Comparison of ENCODE assay signal across 8 mouse cellular contexts in genomic region chr17:88598570-88599368, GRCm38 (mm10). TPM values are rescaled to one million over a fixed set of nuclear protein-coding genes. Genes with fewer than 3 reads are reported as not detected.
DNase-seq lines count a peak whose midpoint lies in the region; ATAC-seq and TF ChIP-seq lines count a peak whose summit lies in the region.

No protein-coding gene starts in this region.

- no peak for TF ChIP-seq CTCF in layer of hippocampus, adult 2 months (conservative IDR thresholded peaks at IDR 0.05)
- TF ChIP-seq CTCF in intestine, postnatal 0 days (IDR thresholded peaks at IDR 0.05; ENCODE audit: low read depth): no peak

- WGBS in forebrain, embryonic 10.5 days: 23% methylated on average over 14 of the region's 14 CpGs
- 21% methylated on average over 14 of the region's 14 CpGs for WGBS in intestine, postnatal 0 days
- 9% methylated on average over 14 of the region's 14 CpGs for WGBS in neural tube, embryonic 13.5 days

- peak overlapping the region; percentile 84 for H3K4me2 ChIP-seq in intestine, postnatal 0 days (replicated peaks; ENCODE audit: low read depth)
- H3K4me2 ChIP-seq in neural tube, embryonic 13.5 days: peak overlapping the region; percentile 83

- intact Hi-C loops in left cerebral cortex, postnatal 4 days (cut with DNase I): no loop called here

- no peaks in the 10 kb centered on the region for H3K27me3 ChIP-seq in forebrain, embryonic 10.5 days (ENCODE audit: poor library complexity, severe bottlenecking)
- no peaks in the 10 kb centered on the region for H3K27me3 ChIP-seq in intestine, postnatal 0 days (replicated peaks; ENCODE audit: control insufficient read depth, insufficient read depth, low read length)
- H3K27me3 ChIP-seq in neural tube, embryonic 13.5 days: no peaks in the 10 kb centered on the region

- H3K9ac ChIP-seq in intestine, postnatal 0 days (ENCODE audit: low read depth, low read length): no peak overlapping the region
- H3K9ac ChIP-seq in neural tube, embryonic 13.5 days: peak overlapping the region; percentile 56

- H3K4me3 ChIP-seq in layer of hippocampus, adult 2 months: no peak overlapping the region; the same call in 1 of the 2 replicates
- H3K4me3 ChIP-seq in forebrain, embryonic 10.5 days: peak overlapping the region; percentile 66
- H3K4me3 ChIP-seq in intestine, postnatal 0 days (ENCODE audit: low read depth, low read length): peak overlapping the region; percentile 62; the same call in 1 of the 2 replicates
- H3K4me3 ChIP-seq in neural tube, embryonic 13.5 days: peak overlapping the region; percentile 51

- no peak for ATAC-seq in intestine, postnatal 0 days
- no peak for ATAC-seq in neural tube, embryonic 13.5 days (ENCODE audit: low read depth)

- H3K27ac ChIP-seq in layer of hippocampus, adult 2 months: 0 out of 2 replicates have a peak overlapping the region, but pooled peaks have one; percentile 43
- H3K27ac ChIP-seq in forebrain, embryonic 10.5 days: peak overlapping the region; percentile 49
- 0 out of 2 replicates have a peak overlapping the region, but pooled peaks have one; percentile 0 for H3K27ac ChIP-seq in intestine, postnatal 0 days (ENCODE audit: low read depth, low read length)
- H3K27ac ChIP-seq in neural tube, embryonic 13.5 days (replicated peaks): peak overlapping the region; percentile 43

- peaks cover 3% of the 10 kb centered on the region; the same call in 1 of the 2 replicates for H3K36me3 ChIP-seq in forebrain, embryonic 10.5 days (replicated peaks)
- no peaks in the 10 kb centered on the region for H3K36me3 ChIP-seq in intestine, postnatal 0 days (ENCODE audit: control insufficient read depth, insufficient read depth)
- no peaks in the 10 kb centered on the region for H3K36me3 ChIP-seq in neural tube, embryonic 13.5 days

- DNase-seq in layer of hippocampus, adult 2 months (ENCODE audit: low spot score in 2 of 2): no peak
- no peak for DNase-seq in layer of hippocampus, postnatal 14 days (ENCODE audit: low spot score in 2 of 2)
- no peak for DNase-seq in forebrain, embryonic 10.5 days (ENCODE audit: extremely low spot score, low spot score)
- DNase-seq in c-Kit-positive CD71-positive TER-119-positive erythroid progenitor cells, embryonic 14.5 days (ENCODE audit: low spot score): no peak
- no peak for DNase-seq in left cerebral cortex, postnatal 4 days
- no peak for DNase-seq in gastrocnemius, postnatal 25 days

- H3K9me3 ChIP-seq in forebrain, embryonic 10.5 days: no peaks in the 10 kb centered on the region
- H3K9me3 ChIP-seq in intestine, postnatal 0 days (ENCODE audit: control insufficient read depth): no peaks in the 10 kb centered on the region
- no peaks in the 10 kb centered on the region for H3K9me3 ChIP-seq in neural tube, embryonic 13.5 days

- peaks cover 36% of the 10 kb centered on the region for H3K4me1 ChIP-seq in forebrain, embryonic 10.5 days
- H3K4me1 ChIP-seq in intestine, postnatal 0 days (replicated peaks; ENCODE audit: control insufficient read depth, insufficient read depth, low read length): no peaks in the 10 kb centered on the region
- peaks cover 36% of the 10 kb centered on the region for H3K4me1 ChIP-seq in neural tube, embryonic 13.5 days (replicated peaks)

RNA-seq across cellular contexts. Expression of gene Ston1, which starts 1.3 kb away (rescaled TPM):
- 10 to 100 TPM; 14.1 to 17.1 TPM for total RNA-seq in layer of hippocampus, adult 2 months (2021)
- 10 to 100 TPM in 1 of 2 experiments, 1 to 10 TPM in 1; 7.5 to 10.3 TPM for total RNA-seq in layer of hippocampus, postnatal 14 days (2021)
- polyA plus RNA-seq in forebrain, embryonic 10.5 days (2016; fragmentation: Nextera tagmentation; extraction: Ambion mirVana): 1.2 and 1.4 TPM in 2 replicates
- 3.7 and 3.9 TPM in 2 replicates for polyA plus RNA-seq in intestine, postnatal 0 days (2015; fragmentation: Nextera tagmentation; extraction: Ambion mirVana)
- polyA plus RNA-seq in neural tube, embryonic 13.5 days (2015; fragmentation: Nextera tagmentation; extraction: Ambion mirVana): 2.7 and 3.5 TPM in 2 replicates
- 10 to 100 TPM in 1 of 2 experiments, 1 to 10 TPM in 1; 9.1 to 11.1 TPM for total RNA-seq in left cerebral cortex, postnatal 4 days (2021)
- total RNA-seq in gastrocnemius, postnatal 25 days (2021): 10 to 100 TPM in 1 of 2 experiments, 1 to 10 TPM in 1; 8.2 to 10.8 TPM
